Mouse (Mus musculus) midbrain, embryonic 10.5 days (tissue): Measurements from ENCODE around the gene Sertad2. TPM values are rescaled to one million over a fixed set of nuclear protein-coding genes. Genes with fewer than 3 reads are reported as not detected.
A peak's percentile ranks its signal among the peaks of the same experiment; 100 is the strongest.

Experiments
- DNase-seq: peaks from one replicate; pipeline ENCODE4 v3.0.0-alpha.2; 2017; ENCODE audit warnings: low spot score
- H3K27ac ChIP-seq: fragments of 300-500 bp; sonication (generic); replicated peaks from 2 replicates; pipeline ENCODE4 v1.5.1; 2016; ENCODE audit warnings: mild to moderate bottlenecking
- H3K27me3 ChIP-seq: fragments of 300-500 bp; sonication (generic); 2 replicates; pipeline ENCODE4 v1.6.1; 2016; ENCODE audit warnings: low read depth, mild to moderate bottlenecking; ENCODE audit not compliant: poor library complexity, severe bottlenecking
- H3K36me3 ChIP-seq: fragments of 300-500 bp; sonication (generic); 2 replicates; pipeline ENCODE4 v1.6.1; 2016; ENCODE audit warnings: mild to moderate bottlenecking, moderate library complexity
- H3K4me1 ChIP-seq: fragments of 300-500 bp; sonication (generic); 2 replicates; pipeline ENCODE4 v1.6.1; 2016
- H3K4me3 ChIP-seq: fragments of 300-500 bp; sonication (generic); 2 replicates; pipeline ENCODE4 v1.5.1; 2016; ENCODE audit warnings: mild to moderate bottlenecking, moderate library complexity
- H3K9me3 ChIP-seq: fragments of 300-500 bp; sonication (generic); replicated peaks from 2 replicates; pipeline ENCODE4 v1.6.1; 2016; ENCODE audit warnings: mild to moderate bottlenecking
- WGBS: fragments of 180-500 bp; shearing (Covaris S2); methylation state at CpG from one replicate; pipeline ENCODE4 v1.1.7; 2016; 5-methylcytosine and 5-hydroxymethylcytosine counted together
- polyA plus RNA-seq: library from polyadenylated mRNA; unstranded; fragments of >200 nt; fragmentation: Nextera tagmentation; extraction: Ambion mirVana; gene quantifications from 2 replicates; pipeline ENCODE4 v1.2.1, GENCODE M21; 2016

Sertad2 gene
- polyA plus RNA-seq, 1 experiment from 2014 or later = 30.3 TPM

GRCm38 (mm10) chr11:20660111-20661097, 117.4 kb downstream of the Sertad2 start:
- WGBS = 76% methylated on average over 14 of the region's 14 CpGs
- Histone ChIP-seq H3K27ac (peak overlapping the region; percentile 94), H3K9me3 (no peaks in the 10 kb centered on the region), H3K4me1 (peaks cover 82% of the 10 kb centered on the region), H3K36me3 (no peaks in the 10 kb centered on the region), H3K27me3 (no peaks in the 10 kb centered on the region), H3K4me3 (no peak overlapping the region)
- DNase-seq = no peak

DNA sequence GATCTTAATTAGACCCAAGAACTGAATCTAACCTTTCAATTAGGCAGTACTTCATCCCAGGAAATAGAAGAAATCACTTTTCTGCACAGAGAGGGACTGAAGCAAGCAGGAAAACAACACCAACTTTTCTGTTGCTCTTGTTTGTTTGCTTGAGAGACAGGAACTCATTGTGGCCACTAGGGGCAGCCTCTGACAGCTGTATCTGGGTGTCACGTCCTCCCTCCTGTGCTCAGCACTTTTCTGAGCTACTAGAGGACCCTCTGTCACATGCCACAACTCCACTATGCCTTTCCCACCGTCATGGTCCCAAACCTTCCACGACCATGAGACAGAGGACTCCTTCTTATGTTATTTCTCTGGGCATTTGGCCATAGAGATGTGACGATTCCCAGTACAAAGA, 118.6 kb downstream of the Sertad2 start:
- Histone ChIP-seq H3K36me3 (no peaks in the 10 kb centered on the region), H3K4me1 (peaks cover 75% of the 10 kb centered on the region), H3K27ac (peak overlapping the region; percentile 94), H3K4me3 (no peak overlapping the region), H3K9me3 (no peaks in the 10 kb centered on the region), H3K27me3 (no peaks in the 10 kb centered on the region)
- 48% methylated on average over 4 of the region's 4 CpGs for WGBS
- no peak for DNase-seq

DNA sequence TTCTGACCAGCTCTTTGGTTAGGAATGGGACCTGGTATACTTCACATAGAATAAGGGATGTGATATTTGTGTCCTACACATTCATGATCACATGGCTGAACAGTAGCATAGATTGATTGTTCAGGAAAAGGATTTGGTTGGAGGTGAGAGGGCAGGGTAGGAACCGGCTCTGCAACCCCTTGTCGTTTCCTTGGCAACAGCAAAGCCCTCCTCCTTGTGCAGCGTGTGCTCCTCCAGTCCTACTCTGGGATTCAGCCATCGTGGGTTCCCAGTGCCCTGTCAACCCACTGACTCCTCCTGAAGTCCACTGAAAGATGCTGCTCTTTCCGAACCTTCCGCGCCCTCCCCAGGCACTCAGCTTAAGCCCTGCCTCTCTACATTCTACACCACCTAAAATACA, 119.8 kb downstream of the Sertad2 start:
- Histone ChIP-seq H3K9me3 (no peaks in the 10 kb centered on the region), H3K4me3 (no peak overlapping the region), H3K4me1 (peaks cover 65% of the 10 kb centered on the region), H3K27ac (peak overlapping the region; percentile 94), H3K27me3 (no peaks in the 10 kb centered on the region), H3K36me3 (no peaks in the 10 kb centered on the region)
- 44% methylated on average over 7 of the region's 7 CpGs for WGBS
- peak; percentile 30 for DNase-seq

DNA sequence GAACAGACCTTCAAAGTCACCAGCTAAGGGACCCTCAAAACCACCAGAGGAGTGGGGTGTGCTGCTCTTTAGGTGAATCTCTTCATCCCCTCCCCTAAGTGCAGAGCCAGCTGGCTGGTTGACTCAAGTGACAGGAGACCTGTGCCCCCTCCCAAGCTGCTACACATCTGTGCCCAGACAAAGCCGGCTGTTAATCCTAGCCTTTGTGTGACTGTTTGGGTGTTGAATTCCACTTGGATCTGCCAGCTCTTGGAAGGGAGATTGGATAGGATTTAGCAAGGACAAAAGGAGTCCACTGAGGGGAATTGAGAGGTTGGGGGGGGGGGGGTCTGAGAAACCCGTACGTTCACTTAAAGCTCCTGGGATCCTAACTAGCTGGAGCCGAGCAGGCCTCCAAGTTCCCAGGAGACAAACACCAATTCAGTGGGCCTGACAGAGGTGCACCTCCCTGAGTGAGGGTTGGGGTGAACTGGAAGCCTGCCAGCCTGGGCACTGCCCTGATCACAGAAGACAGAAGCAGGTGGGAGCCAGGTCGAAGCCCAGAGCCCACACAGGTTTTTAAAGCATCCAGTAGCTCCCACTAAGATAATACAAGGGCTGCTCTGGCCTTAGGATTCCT, 120.6 kb downstream of the Sertad2 start:
- Histone ChIP-seq H3K9me3 (no peaks in the 10 kb centered on the region), H3K36me3 (no peaks in the 10 kb centered on the region), H3K27me3 (no peaks in the 10 kb centered on the region), H3K4me3 (peak overlapping the region; percentile 29; the same call in 1 of the 2 replicates), H3K4me1 (peaks cover 60% of the 10 kb centered on the region), H3K27ac (peak overlapping the region; percentile 94)
- DNase-seq = peak; percentile 85
- WGBS = 16% methylated on average over 5 of the region's 5 CpGs

DNA sequence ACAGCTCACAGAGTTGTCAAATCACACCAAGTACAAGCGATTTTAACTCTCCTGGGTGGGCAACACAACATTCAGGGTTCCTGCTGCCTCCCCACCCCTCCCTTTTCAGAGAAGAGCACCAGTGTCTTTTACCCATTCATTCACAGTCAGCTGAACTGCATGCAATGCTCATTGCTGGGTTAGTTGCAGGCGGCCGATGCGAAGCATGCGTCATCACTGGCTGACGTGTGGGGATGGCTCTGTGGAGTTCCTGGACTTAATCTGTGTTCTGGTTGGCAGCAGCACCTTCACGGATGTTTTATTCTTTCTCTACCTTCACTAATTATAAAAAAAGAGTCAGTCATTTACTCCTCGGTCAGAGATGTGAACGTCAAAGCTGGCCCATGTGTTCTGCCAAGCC, 121.8 kb downstream of the Sertad2 start:
- no peak for DNase-seq
- no peaks in the 10 kb centered on the region for H3K36me3 ChIP-seq
- no peaks in the 10 kb centered on the region for H3K9me3 ChIP-seq
- 52% methylated on average over 9 of the region's 9 CpGs for WGBS
- H3K4me1 ChIP-seq = peaks cover 69% of the 10 kb centered on the region
- no peaks in the 10 kb centered on the region for H3K27me3 ChIP-seq
- H3K4me3 ChIP-seq = peak overlapping the region; percentile 29; the same call in 1 of the 2 replicates
- peak overlapping the region; percentile 94 for H3K27ac ChIP-seq

- 58% methylated on average over 6 of the region's 6 CpGs for WGBS
- no peak overlapping the region for H3K4me3 ChIP-seq
- no peak for DNase-seq
- H3K4me1 ChIP-seq = peaks cover 18% of the 10 kb centered on the region; the same call in 1 of the 2 replicates
- H3K27ac ChIP-seq = peak overlapping the region; percentile 57
- H3K27me3 ChIP-seq = no peaks in the 10 kb centered on the region
- no peaks in the 10 kb centered on the region for H3K36me3 ChIP-seq
- H3K9me3 ChIP-seq = no peaks in the 10 kb centered on the region
These were observed 128.8 kb downstream of the Sertad2 start for GRCm38 (mm10) chr11:20671789-20672392.

GRCm38 (mm10) chr11:20672513-20672912, 129.5 kb downstream of the Sertad2 start:
- peak overlapping the region; percentile 57; the same call in 1 of the 2 replicates for H3K27ac ChIP-seq
- peaks cover 18% of the 10 kb centered on the region; the same call in 1 of the 2 replicates for H3K4me1 ChIP-seq
- 85% methylated on average over 6 of the region's 6 CpGs for WGBS
- no peak for DNase-seq
- no peaks in the 10 kb centered on the region for H3K9me3 ChIP-seq
- no peaks in the 10 kb centered on the region for H3K27me3 ChIP-seq
- no peaks in the 10 kb centered on the region for H3K36me3 ChIP-seq
- H3K4me3 ChIP-seq = no peak overlapping the region

GRCm38 (mm10) chr11:20679396-20679795, 136.3 kb downstream of the Sertad2 start:
- whole genome bisulfite sequencing = 87% methylated on average over 2 of the region's 2 CpGs
- 0 out of 2 replicates have a peak, but pooled peaks cover under 1% of the 10 kb centered on the region for H3K36me3 ChIP-seq
- H3K27me3 ChIP-seq = no peaks in the 10 kb centered on the region
- no peak for DNase-seq
- H3K4me3 ChIP-seq = no peak overlapping the region
- no peak overlapping the region for H3K27ac ChIP-seq
- H3K4me1 ChIP-seq = no peaks in the 10 kb centered on the region
- no peaks in the 10 kb centered on the region for H3K9me3 ChIP-seq

- 87% methylated on average over 5 of the region's 5 CpGs for WGBS
- H3K27me3 ChIP-seq = no peaks in the 10 kb centered on the region
These were observed 137.7 kb downstream of the Sertad2 start for GRCm38 (mm10) chr11:20680781-20681180.

DNA sequence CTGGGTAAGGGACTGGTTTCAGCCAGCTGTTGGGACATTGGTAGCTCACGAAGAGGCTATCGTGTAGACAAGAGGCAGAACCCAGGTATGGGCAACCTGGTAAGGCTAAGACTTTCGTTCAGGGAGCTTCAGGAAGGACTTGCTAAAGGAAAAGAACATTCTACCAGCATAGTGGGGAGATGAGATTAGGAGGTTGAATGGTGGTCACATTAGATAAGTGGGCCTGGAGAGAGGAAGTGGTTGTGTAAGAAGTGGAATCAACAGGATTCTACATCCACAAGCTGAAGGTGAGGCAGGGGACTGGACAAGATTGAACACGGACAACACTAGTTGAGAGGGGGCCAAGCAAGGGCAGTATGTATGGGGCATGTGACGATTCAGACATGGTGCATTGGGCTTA, 138.6 kb downstream of the Sertad2 start:
- H3K36me3 ChIP-seq = peaks cover 14% of the 10 kb centered on the region
- WGBS = 90% methylated on average over 5 of the region's 5 CpGs
- H3K27ac ChIP-seq = no peak overlapping the region
- no peaks in the 10 kb centered on the region for H3K27me3 ChIP-seq
- no peak overlapping the region for H3K4me3 ChIP-seq
- no peaks in the 10 kb centered on the region for H3K4me1 ChIP-seq
- DNase-seq = no peak
- no peaks in the 10 kb centered on the region for H3K9me3 ChIP-seq

More at GRCm38 (mm10) chr11:20680781-20681180, 137.7 kb downstream of the Sertad2 start:
- peaks cover 8% of the 10 kb centered on the region for H3K36me3 ChIP-seq
- DNase-seq = no peak
- H3K4me1 ChIP-seq = no peaks in the 10 kb centered on the region
- no peaks in the 10 kb centered on the region for H3K9me3 ChIP-seq
- no peak overlapping the region for H3K27ac ChIP-seq
- H3K4me3 ChIP-seq = no peak overlapping the region

DNA sequence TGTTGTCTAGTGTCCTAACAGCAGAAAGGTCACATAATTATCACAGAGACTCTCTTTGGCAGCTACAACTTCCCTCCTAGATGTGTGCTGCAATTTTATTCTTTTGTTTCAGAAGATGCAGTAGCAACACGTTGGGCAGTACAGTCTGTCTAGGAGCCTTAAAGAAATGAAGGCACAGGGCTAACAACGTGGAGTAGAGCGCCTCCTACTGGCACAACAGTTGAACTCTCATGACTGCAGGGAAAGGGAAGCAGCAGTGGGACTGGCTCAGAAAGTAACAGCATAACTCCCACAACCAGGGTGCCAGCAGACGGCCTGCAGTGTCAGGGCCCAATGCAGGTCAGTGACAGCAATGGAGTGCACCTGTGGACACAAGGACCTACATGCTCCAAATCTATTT, 147.9 kb downstream of the Sertad2 start:
- H3K4me3 ChIP-seq = no peak overlapping the region
- H3K27me3 ChIP-seq = no peaks in the 10 kb centered on the region
- DNase-seq = peak; percentile 81
- H3K36me3 ChIP-seq = peaks cover 9% of the 10 kb centered on the region
- 6% methylated on average over 4 of the region's 4 CpGs for WGBS
- H3K9me3 ChIP-seq = no peaks in the 10 kb centered on the region
- no peak overlapping the region for H3K27ac ChIP-seq
- no peaks in the 10 kb centered on the region for H3K4me1 ChIP-seq
